Mouse (Mus musculus) adrenal gland, adult 10 weeks (tissue): ENCODE data around the gene Rs1. TPM values are rescaled to one million over a fixed set of nuclear protein-coding genes. Genes with fewer than 3 reads are reported as not detected.

Experiments
- polyA plus RNA-seq: library from polyadenylated mRNA; stranded (reverse); fragments of 350-450 nt; fragmentation: Illumina TruSeq; extraction: RNeasy Lipid Tissue Mini Kit (QIAGEN cat#74804); gene quantifications from one replicate; pipeline ENCODE4 v1.2.3, GENCODE M21; 2014; ENCODE audit warnings: low read depth, low replicate concordance

The Rs1 gene
- polyA plus RNA-seq, result 0.12 TPM

DNA sequence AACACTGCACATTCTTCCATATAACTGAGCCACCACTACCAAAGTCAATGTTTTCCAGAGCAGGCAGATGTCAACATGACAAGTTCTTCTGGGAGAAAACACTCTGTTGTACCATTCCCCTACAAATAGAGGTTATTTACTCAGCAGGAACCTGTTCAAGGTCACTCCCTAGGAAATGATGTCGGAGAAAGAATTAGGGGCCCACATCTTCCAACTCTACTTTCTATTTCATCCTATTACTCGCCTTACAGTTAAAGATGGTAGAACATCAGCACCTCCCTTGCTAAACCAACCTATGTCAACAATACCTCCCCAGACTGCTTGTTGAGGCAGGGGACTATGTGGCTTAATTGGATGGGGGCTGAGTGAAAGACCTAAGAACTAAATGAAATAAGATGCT is at the start of gene Rs1:
TSS of gene Rs1 (plus strand) at position 301 of the 400 bp plus-strand sequence.

DNA sequence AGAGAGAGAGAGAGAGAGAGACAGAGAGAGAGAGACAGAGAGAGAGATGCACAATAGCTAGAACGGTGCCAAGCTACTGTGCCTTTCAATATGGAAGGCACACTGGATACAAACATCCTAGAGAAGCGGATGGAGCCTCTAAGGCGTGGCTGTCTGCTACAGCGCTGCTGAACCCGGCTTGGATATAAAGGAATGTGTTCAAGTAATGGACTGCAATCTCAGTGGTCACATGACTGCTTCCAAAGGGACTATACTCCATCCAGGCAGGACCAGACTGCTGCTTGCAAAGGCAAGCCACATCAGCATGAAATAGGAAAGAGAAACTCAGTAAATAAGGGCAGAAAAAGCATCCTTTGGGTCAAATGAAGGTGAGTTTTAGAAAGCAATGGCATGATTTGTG is 32.2 kb upstream of the Rs1 start, which contains the start of gene Ppef1:
TSS of gene Ppef1 (minus strand) at position 116 of the 400 bp plus-strand sequence.

Other genes with a start within 250 kb of the Rs1 start
- gene Ppef1, start 32.2 kb upstream of the Rs1 start, polyA plus RNA-seq, result 0.23 TPM
- not detected for gene Gja6, start 139.0 kb downstream of the Rs1 start, polyA plus RNA-seq
- gene Cdkl5, start 226.7 kb downstream of the Rs1 start, polyA plus RNA-seq, result 35.9 TPM